Mouse (Mus musculus) gastrocnemius, postnatal 14 days (tissue): ENCODE data around the gene Kcna1. TPM values are rescaled to one million over a fixed set of nuclear protein-coding genes. Genes with fewer than 3 reads are reported as not detected.

Experiments used
- DNase-seq: peaks from one replicate; pipeline ENCODE4 v3.0.0; 2021; ENCODE audit warnings: mixed read lengths
- intact Hi-C: fragments of 180-260 bp; cut with DNase I; formaldehyde crosslinking; loops from one replicate; pipeline ENCODE4 v1.15.1; 2025; ENCODE audit warnings: low total_unique reads
- long read RNA-seq, 2 experiments: library from polyadenylated mRNA; stranded (forward); transcript quantifications; one replicate each; pipeline ENCODE4 v2.0.0; 2021
- total RNA-seq, 2 experiments: library from RNA; stranded (reverse); gene quantifications; 2 replicates each; pipeline ENCODE4 v1.2.3; 2021

The Kcna1 gene
- 1 to 10 TPM; 3.3 to 8.5 TPM for total RNA-seq
- long read RNA-seq, experiment 1, full-length matches to known transcripts, result 2 of 2 reads
- long read RNA-seq, experiment 1, partial matches to known transcripts, result 0 of 2 reads
- long read RNA-seq, experiment 1, other reads (novel, unspliced or antisense), result 0 of 2 reads
- long read RNA-seq, experiment 2, partial matches to known transcripts, result 0 of 1 reads
- long read RNA-seq, experiment 2, other reads (novel, unspliced or antisense), result 1 of 1 reads

GRCm38 (mm10) chr6:126646381-126646780 lies at the start of gene Kcna1:
TSS of gene Kcna1 (minus strand) at chr6:126646384.
- DNase-seq, result no peak

DNA sequence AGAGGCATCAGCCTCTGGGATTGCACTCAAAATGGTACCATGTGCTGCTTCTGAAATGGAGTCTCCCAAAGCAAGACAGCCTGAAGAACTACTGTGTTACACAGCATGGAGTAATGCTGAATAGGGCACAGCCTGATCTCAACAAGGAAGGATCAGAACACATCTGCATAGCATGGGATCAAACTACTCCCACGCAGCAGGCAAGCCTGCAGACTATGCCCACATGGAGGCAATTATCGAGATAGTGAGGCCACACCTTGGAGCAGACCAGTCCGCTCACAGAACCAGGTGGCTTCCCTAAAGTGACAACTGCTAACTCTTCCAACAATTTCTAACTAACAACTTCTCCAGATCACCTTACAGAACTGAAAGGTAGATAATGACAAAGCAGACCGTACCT lies 40.9 kb upstream of the Kcna1 start:
- no peak for DNase-seq
- intact Hi-C loops, result no loop called here

More at GRCm38 (mm10) chr6:126646381-126646780, at the start of gene Kcna1:
- intact Hi-C loops, result no loop called here

DNA sequence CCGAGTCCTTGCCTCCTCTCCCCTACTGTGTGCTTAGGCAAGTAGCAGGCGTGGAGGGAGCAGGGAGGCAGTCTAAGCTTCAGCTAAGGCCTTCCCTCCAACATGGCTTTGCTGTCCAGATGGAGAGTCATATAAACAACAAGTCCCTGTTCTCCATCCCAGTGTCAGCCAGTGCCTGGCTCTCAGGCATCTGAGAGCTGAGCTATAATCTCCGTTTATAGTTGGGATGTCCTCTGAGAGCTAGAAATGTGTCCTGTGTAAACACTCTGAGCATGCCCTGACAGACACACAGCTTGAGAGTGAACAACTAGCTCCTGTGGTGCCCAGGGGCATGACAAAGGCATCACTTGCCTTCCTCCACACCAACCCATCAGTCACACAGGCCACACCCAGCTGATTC lies 39.0 kb upstream of the Kcna1 start:
- intact Hi-C loops, result no loop called here
- no peak for DNase-seq

- intact Hi-C loops, result no loop called here
- no peak for DNase-seq
Observed at GRCm38 (mm10) chr6:126678961-126679360, 32.8 kb upstream of the Kcna1 start.

DNA sequence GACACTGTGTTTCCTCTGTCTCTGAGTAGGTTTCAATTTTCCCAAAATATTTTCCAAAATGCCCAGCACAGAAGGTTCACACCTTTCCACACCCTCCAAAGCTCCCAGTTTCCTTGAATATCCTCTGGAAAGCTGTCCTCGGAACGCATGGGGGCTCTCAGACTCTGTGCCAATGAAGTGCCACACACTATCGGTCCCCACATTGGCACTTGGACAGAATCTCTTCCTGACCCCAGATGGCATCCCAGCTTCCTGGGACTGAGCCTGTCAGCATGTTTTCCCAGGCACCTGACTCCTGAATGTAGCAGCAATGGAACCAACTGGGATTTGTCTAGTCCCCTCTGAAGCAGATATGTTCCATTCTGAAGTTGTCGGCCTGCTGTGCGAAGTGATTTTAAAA lies 20.8 kb upstream of the Kcna1 start:
- DNase-seq, result no peak
- intact Hi-C loops, result no loop called here

DNA sequence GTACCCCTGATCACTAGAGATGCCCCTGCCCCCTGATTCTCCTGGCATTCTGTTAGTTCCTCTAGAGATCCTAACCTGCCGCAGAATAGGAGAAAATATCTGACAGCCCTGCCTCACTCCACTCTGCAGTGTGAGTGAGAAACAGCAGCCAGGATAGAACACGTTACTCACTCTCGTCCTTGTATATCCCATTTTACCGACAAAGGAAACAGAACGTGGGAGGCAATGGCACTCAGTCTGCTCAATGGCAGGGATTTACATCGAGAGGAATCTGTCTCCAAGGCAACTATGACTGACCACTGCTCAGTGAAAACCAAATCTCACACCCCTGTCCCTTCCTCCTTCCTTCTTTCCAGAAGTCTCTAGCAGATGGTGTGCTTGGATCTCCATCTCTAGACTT lies 19.9 kb upstream of the Kcna1 start:
- no peak for DNase-seq
- intact Hi-C loops, result no loop called here

DNA sequence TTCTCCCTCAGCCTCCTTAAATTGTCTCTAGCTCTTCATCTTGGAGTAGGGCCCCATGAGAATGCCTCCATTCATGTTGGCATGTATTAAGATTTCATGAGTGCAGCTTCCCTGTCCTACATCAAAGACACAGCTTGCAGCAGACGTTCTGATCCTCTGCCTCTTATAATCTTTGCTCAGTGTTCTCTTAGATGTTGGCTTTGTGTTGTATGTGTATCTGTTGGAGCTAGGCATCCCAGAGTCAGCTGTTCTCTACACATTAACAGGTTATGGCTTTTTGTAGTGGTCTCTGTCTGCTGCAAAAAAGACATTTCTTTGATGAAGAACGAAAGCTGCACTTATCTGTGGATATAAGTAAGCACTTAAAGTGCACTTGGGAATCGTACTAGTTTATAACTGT lies 18.4 kb upstream of the Kcna1 start:
- DNase-seq, result no peak
- intact Hi-C loops, result no loop called here

GRCm38 (mm10) chr6:126657646-126658394 lies 11.6 kb upstream of the Kcna1 start:
- intact Hi-C loops, result no loop called here
- DNase-seq, result no peak

GRCm38 (mm10) chr6:126653561-126653960 lies 7.4 kb upstream of the Kcna1 start:
- no peak for DNase-seq
- intact Hi-C loops, result no loop called here

GRCm38 (mm10) chr6:126645644-126646358 lies 383 bp downstream of the Kcna1 start:
- intact Hi-C loops, result no loop called here

DNA sequence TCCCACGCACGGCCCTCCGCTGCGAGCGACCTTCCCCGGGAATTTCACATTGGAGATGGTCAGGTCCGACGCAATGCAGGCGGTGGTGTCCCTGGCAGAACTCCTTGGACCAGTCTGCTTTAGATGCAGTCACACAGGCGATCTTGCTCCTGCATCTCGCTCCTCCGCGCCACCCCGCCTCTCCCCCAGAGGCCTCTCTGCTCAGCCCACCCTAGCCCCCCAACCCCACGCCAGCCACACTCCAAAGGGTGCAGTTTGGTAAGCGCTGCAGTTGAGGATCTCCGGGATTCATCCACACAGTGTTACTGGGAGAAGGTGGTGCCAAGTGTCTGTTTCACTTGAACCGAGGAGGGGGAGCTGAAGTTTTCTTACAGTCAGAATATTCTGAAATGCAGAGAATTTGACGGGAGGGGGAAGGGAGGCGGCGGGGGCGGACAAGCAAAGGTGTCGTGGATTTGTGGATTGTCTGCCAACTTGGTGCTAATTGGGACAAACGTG lies 1.1 kb downstream of the Kcna1 start:
- no peak for DNase-seq
- intact Hi-C loops, result no loop called here

More at GRCm38 (mm10) chr6:126645644-126646358, 383 bp downstream of the Kcna1 start:
- DNase-seq, result peak; percentile 17

- intact Hi-C loops, result no loop called here
- peak; percentile 18 for DNase-seq
Observed at GRCm38 (mm10) chr6:126644181-126645043, 1.8 kb downstream of the Kcna1 start.

- no peak for DNase-seq
- intact Hi-C loops, result no loop called here
Observed at GRCm38 (mm10) chr6:126643341-126644055, 2.7 kb downstream of the Kcna1 start.

- intact Hi-C loops, result no loop called here
- DNase-seq, result peak; percentile 15
Observed at GRCm38 (mm10) chr6:126642856-126643321, 3.3 kb downstream of the Kcna1 start.

GRCm38 (mm10) chr6:126628451-126628850 lies 17.7 kb downstream of the Kcna1 start:
- no peak for DNase-seq
- intact Hi-C loops, result no loop called here

DNA sequence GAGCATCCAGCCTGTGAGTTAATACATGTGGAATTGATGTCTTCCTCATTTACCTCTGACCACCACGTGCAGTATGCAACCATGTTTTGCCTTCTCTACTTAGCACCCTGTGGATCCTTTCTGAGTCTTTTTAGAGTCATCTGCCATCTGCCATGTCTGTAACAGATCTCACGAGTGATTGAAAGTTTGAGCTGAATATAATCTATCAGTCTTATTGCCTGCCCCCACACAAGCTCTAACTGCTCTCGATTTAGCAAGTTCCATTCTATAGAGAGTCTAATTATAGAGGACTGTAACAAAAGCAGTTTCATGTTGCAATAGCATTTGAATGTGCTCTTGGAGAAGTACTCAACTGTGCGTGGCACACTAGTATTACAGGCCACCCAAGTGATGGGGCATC lies 27.7 kb downstream of the Kcna1 start:
- DNase-seq, result no peak
- intact Hi-C loops, result no loop called here

GRCm38 (mm10) chr6:126610746-126611145 lies 35.4 kb downstream of the Kcna1 start:
- intact Hi-C loops, result no loop called here
- DNase-seq, result no peak

- intact Hi-C loops, result no loop called here
- DNase-seq, result no peak
Observed at GRCm38 (mm10) chr6:126609193-126609947, 36.8 kb downstream of the Kcna1 start.
